Mouse (Mus musculus): Measurements from ENCODE around the gene Ccdc15. TPM values are rescaled to one million over a fixed set of nuclear protein-coding genes. Genes with fewer than 3 reads are reported as not detected.

Gene Ccdc15
- total RNA-seq (2021), result 1 to 10 TPM; 2.1 to 2.2 TPM
- long read RNA-seq, experiment 1, partial matches to known transcripts, result 1 of 1 reads
- long read RNA-seq, experiment 1, other reads (novel, unspliced or antisense), result 0 of 1 reads
- long read RNA-seq, experiment 2, partial matches to known transcripts, result 0 of 1 reads
- long read RNA-seq, experiment 2, other reads (novel, unspliced or antisense), result 1 of 1 reads

DNA sequence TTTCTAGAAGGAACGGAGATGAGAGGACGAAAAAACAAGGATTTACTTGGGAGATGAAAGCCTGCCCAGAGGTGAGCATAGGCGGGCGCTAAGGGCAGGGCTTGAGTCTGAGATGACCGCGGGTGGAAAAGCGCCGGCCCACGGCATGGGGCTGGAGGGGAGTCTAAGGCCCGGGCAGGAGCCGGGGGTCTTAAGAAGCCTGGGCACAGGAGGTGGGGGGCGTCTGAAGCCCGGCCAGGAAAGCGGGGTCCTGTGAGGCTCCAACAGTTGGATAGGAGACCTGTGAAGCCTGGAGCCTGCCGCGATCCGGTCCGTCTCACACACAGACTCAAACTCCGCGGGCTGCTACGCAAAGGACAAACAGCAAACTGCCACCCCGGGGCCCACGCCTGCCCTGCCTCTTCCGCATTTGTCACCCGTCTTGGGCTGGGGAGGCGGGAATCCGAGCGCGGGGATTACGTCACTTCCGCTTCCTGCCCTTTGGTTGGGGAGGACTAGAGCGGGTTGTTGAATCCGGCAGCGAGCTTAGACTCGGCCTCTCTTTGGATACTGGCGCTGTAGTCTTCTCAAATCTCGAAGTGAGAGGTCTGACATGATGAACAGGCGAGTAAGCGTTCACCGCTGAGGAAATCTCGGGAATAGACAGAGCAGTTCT lies at the start of gene Ccdc15:
Ccdc15 (minus strand) TSS at position 445 of the 655 bp plus-strand sequence.
- peak; percentile 97 to 98 for DNase-seq
- intact Hi-C loops (cut with DNase I), result loop anchor here (5.0 kb wide), 1 partner anchor 34 kb away; no protein-coding TSS in a partner anchor

DNA sequence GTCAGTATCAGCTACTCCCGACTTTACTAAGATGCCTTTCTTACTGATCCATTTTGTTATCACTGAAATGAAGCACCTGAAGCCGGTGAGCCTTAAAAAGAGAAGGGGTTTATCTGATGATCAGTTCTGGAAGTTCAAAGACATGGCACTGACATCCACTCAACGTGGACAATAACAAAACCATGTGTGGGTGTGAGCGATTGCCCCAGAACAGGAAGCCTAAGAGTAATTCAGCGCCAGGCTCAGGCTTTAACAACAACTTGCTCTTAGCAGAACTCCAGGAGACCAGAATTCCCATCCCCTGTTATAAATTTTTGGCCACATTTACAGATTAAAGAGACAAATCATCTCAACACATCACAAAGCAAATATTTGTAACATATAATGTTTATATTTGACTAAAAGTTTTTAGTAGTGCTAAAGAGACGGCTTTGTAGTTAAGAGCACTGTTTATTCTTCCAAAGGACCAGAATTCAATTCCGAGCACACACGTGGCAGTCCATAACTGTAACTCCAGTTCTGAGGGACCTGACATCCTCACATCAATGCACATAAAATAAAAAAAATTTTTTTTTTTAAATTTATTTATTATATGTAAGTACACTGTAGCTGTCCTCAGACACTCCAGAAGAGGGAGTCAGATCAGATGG lies 45.4 kb upstream of the Ccdc15 start:
- no peak for DNase-seq
- intact Hi-C loops (cut with DNase I), result no loop called here

DNA sequence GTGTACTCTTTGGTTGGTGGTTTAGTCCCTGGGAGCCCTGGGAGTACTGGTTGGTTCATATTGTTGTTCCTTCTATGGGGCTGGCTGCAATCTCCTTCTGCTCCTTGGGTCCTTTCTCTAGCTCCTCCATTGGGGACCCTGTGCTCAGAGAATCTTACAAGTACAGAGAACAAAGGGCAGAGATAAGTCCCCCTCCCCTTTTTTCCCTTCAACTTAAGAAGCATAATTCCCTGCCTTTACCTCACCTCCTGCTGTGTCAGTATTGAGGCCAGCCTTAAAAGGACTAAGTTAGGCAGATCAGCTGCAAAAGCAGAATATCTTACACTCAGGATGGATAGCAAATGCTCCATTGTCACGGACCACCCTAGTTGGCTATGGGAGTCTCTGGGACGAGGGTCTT lies 43.8 kb upstream of the Ccdc15 start:
- no peak for DNase-seq
- intact Hi-C loops (cut with DNase I), result no loop called here

DNA sequence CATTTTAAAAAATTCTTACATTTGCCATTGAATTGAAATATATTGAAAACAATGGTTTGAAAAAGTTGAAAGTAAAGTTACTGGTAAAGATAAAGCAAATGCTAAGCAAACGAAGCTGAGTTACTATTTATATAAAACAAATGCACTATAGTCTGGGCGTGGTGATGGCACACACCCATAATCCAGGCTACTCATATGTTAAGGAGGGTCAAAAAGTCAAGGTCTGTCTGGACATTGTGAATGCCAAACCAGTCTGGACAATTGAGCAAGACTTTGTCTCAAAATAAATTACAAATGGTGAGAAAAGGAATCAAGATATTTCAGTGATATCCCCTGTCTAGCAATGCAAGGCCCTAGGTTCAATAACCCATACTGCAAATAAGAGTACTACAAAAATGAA lies 42.7 kb upstream of the Ccdc15 start:
- no peak for DNase-seq
- intact Hi-C loops (cut with DNase I), result no loop called here

DNA sequence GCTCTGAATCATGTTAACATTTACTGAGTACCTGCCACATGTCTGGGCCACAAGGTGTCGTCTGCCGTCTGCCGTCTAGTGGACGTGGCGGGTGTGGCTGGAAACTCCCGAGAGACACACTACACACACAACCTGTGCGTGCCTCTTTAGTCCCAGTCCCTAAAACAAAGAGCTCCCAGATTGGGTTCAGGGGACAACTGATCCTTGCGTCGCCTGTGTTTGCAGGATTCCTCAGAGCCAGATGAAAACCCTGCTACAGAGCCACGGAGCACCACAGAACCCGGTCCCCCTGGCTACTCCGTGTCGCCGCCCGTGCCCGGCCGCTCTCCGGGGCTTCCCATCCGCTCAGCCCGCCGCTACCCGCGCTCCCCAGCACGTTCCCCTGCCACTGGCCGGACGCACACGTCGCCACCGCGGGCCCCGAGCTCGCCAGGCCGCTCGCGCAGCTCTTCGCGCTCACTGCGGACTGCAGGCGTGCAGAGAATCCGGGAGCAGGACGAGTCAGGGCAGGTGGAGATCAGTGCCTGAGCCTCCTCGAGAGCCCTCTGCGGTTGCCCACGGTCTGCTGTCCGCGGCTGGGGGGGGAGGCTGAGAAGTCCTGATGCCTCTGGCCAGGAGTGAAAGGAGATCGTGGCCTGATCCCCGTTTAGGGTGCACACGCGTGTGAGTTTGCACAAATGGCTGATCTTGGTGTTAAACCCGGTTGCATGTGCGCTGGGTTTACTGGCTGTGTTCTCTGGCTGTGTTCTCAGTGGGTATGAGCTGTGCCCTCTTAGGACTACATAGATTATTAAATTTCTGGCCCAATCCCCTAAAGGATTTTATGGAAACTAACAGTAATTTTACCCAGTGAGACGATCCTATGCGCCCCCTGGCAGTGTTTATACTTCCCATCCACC lies 36.3 kb upstream of the Ccdc15 start:
- intact Hi-C loops (cut with DNase I), result loop anchor here (5.0 kb wide), 1 partner anchor 37 kb away; the partner anchor contains the start of gene Ccdc15

DNA sequence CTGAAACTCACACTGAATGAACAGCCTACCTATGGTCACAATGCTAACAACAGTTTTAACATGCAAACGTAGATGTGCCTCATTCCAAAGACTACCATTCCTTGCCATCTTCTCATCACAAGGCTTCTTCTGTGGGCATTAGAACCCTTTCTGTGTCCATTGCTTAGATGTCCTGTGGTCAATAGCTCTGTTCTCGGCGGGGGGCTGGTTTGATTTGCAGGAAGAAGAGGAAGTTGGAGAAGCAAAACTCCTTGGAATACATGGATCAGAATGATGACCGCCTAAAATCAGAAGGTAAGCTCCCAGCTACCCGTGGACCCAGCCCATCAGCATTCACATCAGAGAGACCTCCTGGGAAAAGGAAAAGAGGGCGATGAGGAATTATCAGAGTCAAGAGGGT lies 34.9 kb upstream of the Ccdc15 start:
- intact Hi-C loops (cut with DNase I), result loop anchor here (5.0 kb wide), 1 partner anchor 36 kb away; the partner anchor contains the start of gene Ccdc15
- DNase-seq, result no peak

More for the DNA sequence above, 36.3 kb upstream of the Ccdc15 start:
- DNase-seq, result peak; percentile 58 to 62

DNA sequence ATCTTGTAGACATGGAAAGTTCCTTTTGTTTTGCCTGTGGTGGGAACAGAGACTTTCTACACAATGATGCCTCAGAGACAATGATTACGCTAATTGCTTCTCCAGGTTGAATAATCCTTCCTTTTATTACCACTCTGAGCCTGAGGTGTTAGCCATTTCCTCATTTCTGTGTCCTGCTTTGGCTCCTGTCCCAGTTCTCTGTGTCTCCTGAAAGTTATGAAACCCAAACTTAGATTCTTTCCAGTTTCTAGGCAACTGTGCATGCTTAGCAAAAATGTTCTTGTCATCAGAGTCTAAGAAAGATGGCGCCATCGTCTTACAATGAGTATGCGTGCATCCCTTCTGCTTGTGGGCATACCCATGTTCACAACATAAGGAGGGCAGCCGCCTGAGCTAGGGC lies 27.5 kb upstream of the Ccdc15 start:
- intact Hi-C loops (cut with DNase I), result no loop called here
- DNase-seq, result peak; percentile 13 to 14

DNA sequence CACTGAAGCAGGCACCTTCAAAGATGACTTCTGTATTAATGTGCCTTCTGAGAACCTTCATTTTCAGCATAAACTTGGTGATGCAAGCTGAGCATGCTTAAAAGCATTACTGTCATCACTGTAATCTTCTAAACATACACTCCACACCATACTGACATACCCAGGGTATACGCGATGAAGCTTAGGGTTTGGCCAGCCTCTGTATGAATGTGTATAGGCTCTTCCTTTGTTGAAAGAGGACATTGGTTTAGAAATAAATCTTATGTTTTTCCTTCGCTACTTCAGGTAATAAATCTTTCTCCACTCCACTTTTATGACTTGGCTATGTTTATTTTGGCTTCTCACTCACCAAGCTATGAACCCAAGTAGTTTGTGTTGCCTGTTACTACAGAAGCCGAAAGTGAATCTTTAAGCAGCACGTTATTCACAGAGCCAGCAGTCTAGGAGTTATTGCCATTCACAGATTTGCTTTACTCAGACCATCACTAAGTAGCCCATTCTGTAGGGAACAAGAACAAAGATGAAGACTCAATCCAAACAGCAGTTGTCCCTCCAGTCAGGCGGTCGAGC lies 23.1 kb upstream of the Ccdc15 start:
- no peak for DNase-seq
- intact Hi-C loops (cut with DNase I), result no loop called here

DNA sequence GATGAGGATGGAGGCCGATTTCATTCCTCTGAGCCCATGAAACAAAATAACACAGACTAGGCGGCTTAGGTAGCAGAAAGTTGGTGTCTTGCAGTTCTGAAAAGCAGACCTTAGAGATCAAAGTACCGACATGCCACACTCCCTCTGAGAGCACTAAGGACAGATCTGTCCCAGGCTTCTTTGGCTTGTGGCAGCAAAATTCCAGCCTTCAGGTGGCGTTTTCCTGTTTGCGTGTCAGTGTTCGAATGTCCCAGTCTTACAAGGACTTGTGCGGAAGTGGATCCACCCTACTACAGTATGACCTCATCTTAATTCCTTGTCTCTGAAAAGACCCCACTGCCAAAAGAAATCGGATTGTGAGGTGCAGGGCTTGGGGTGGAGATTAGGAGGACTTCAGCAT lies 20.6 kb upstream of the Ccdc15 start:
- intact Hi-C loops (cut with DNase I), result loop anchor here (5.0 kb wide), 1 partner anchor 33 kb away; the partner anchor contains the start of gene Robo4
- peak; percentile 25 to 30 for DNase-seq

DNA sequence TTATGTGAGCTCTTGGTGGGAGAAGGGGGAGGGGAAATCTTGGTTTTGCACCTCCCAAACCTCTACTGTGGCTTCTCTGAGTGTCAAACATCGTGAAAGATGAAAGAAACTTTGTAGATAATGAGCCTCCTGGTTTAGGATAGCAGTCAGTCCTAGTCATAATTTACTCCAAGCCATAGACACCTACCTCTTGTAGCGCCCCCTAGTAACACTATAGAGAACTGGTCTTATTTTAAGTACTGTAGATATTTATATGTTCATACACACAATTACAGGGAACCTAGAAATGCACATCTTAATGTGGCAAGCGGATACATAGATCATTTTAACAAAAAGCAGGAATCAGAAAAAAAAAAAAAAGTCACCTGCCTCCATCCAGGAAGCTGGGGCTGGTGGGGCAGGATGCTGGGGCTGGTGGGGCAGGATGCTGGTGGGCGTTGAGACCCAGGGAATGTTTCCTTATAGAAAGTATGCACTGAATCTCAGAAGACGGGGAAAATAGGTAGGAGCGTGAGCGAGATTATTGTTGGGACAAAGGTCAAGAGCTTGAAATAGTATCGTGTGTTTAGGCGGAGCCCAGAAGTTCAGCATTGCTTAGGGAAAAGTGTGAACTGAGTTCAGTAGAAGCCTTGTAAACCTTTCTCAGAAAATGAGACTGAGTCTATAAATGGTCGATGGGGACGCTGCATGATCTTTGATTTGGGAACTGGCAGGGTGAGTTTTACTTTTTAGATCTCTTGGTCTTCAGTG lies 20.0 kb upstream of the Ccdc15 start:
- DNase-seq, result no peak
- intact Hi-C loops (cut with DNase I), result loop anchor here (5.0 kb wide), 1 partner anchor 34 kb away; the partner anchor contains the start of gene Robo4

DNA sequence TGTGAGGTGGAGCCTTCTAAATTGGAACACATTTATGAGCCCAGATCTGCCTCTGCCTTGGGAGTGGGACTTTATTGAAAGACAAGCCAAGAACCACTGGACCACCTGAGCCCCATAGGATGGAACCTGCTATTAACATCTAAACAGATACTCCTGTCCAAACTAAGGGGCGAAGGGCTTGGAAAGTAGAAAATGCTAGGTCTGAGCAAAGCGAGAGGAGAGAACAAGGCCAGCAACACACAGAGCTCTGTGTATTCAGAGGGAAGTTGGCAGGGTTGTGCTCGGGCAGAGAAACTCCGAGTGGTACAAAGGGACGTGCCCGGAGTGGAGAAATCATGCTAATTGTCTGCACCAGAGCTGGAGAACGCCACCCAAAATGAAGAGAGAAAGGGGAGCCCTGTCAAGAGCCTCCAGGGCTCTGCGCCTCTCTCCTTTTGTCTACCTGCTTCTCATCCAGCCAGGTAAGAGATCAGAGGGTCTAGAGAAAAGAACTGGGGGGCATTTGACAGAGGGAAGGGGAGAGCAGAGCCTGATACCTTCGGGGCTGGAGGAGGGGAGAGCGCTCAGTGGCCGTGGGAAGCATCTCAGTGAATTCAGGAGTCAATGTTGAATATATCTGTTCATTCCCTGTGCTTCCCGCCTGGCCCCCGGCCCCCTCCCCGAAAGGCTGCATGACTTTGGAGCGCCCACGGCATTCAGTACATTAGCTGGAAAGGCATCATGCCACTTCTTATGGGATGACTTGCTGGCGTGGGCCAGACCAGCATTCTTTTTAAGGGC lies 19.3 kb upstream of the Ccdc15 start, which contains the start of gene Hepacam:
Hepacam (plus strand) TSS at position 51 of the 780 bp plus-strand sequence.
- intact Hi-C loops (cut with DNase I), result loop anchor here (5.0 kb wide), 1 partner anchor 35 kb away; the partner anchor contains the start of gene Robo4
- no peak for DNase-seq

DNA sequence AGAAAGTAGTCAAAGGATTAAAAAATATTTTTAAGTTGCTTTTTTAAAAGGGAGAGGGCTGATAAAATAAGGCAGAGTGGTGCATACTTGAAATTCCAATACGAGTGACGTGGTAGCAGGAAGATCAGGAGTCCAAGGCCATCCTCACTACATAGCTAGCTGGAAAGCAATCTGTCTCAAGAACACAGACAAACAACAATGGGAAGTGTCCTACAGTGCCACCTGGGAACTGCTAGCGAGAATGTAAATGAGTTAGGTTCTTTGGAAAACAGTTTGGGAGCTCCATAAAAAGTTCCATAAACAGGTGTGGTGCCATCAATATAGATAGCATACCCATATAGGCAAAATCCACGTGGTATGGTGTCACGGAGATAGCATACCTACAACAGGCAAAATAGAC lies 17.5 kb upstream of the Ccdc15 start:
- DNase-seq, result no peak
- intact Hi-C loops (cut with DNase I), result loop anchor here (5.0 kb wide), 1 partner anchor 37 kb away; the partner anchor contains the start of gene Robo4

DNA sequence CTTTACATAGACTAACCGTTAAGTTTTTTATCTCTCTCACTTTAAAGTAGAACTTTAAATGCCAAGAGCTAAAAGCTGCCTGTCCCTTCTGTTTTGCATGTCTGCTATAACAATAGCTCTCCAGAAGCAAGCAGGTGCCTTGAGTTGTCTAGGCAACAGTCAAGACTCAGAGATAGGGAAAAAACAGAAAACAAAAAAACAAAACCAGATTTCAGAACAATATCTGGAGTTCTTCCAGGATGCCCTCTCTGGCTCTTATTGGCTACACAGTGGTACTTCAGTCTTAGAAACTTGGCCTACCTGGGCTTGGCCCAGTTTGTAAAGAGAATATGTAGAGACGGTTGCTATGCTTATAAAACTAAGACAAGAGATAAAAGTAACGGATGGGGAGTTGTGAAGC lies 16.2 kb upstream of the Ccdc15 start:
- intact Hi-C loops (cut with DNase I), result no loop called here
- no peak for DNase-seq

DNA sequence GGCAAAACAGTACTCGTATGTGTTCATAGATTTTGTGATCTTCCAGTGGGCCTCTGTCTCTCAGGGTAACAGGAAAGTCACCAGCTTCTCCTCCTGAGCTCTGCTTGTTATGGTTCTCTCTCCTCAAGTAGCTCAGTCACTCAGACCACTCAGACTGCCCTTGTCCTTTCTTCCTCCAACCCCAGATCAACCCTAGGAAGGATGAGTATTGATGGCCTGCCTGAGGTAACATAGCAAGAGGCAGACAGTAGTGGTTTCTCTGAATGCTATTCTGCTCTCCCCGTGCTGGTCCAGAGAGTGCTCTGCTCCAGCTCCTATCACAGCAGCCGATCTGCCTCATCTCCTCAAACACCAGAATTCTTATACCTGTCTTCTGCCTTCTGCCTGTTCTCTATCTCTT lies 15.3 kb upstream of the Ccdc15 start:
- intact Hi-C loops (cut with DNase I), result no loop called here

DNA sequence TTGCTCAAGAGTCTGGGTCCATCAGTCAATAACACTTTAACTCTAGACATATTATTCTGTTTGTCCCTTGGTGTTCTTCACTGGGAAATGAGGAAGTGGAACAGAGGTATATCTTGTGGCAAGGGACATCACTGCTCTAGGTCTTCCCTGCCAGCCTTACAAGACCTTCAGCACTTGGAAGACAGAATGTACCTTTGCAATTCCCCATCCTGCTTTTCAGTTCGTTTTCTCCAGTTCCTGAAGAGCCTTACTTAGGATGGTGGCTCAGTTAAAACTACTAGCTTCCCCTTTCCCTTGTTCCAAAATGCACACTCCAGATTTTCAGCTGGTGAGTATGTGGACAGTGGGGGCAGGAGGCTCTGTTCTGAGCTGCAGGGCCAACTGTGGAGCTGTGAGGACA lies 14.6 kb upstream of the Ccdc15 start:
- DNase-seq, result no peak
- intact Hi-C loops (cut with DNase I), result no loop called here

More for the DNA sequence above, 15.3 kb upstream of the Ccdc15 start:
- no peak for DNase-seq

DNA sequence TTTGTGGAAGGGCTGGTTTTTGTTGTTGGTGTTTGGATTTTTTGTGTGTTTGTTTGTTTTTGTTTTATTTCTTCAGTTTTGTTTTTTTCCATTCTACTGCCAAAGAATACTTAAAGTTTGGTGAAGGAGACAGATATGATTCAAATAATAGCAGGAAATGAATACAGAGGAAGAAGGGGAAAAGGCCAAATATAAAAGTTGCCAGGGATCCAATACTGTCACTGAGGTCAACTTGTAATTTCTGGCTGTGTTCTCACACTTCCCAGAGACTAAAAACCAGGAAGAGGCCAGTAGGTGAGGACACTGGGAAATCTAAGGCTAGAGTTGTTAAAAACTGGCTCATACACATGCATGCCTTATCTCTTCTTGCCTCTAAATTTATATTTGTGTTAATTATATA lies 13.9 kb upstream of the Ccdc15 start:
- intact Hi-C loops (cut with DNase I), result no loop called here
- DNase-seq, result no peak

DNA sequence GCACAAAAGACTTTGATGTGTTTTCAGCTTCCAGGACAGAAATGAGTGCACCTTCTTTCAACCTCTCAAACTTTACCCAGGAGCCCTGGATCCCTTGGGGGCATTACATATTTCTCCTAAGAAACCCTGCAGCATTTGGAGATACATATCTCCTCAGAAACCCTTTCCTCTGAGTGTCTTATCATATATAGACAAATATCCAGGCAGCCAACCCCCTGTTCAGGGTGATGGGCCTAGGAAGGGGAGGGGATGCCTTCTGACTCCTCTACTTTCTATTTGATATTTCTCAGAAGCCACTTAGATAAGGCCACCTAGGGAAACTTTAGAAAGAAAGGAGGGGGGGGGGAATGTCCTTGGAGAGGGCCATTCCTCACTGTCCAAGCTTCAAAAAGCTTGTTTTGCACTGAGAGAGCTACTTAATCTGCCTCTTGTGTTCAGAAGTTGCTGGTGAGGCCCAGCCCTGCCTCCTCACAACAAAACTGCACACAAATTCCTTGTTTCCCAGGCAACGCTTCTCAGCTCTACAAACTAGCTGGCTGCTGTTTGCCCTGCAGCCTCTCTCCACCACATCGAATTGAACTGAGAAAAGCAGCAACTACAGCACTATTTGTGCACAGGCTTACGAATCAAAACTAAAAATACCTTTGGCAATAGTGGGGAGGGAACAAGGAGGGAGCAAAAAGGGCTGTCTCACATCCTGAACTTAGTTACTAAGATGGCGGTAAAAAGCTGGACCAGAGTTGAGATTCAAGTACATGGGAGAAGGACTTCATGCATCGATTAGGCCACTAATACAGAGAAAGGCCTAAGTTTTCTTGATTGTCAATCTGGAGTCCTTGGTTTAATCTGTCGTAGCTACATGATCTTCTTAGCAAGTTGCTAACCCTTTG lies 11.3 kb upstream of the Ccdc15 start:
- intact Hi-C loops (cut with DNase I), result no loop called here
- DNase-seq, result peak in 1 of 2 experiments; percentile 8
